Mouse (Mus musculus): ENCODE measurements around the gene Pacrg. TPM values are rescaled to one million over a fixed set of nuclear protein-coding genes. Genes with fewer than 3 reads are reported as not detected.

The Pacrg gene
- polyA plus RNA-seq, 1 experiment from 2014 or later, result 3.7 TPM

GRCm38 (mm10) chr17:10408681-10409081, 431.4 kb downstream of the Pacrg start:
- Histone ChIP-seq H3K36me3 (ENCODE audit: control insufficient read depth, insufficient read depth, low read length) (no peaks in the 10 kb centered on the region), H3K27me3 (ENCODE audit: control insufficient read depth, insufficient read depth, low read depth, low read length) (no peaks in the 10 kb centered on the region), H3K4me3 (ENCODE audit: low read length) (no peak overlapping the region), H3K4me2 (ENCODE audit: low read depth, low read length) (no peak overlapping the region), H3K4me1 (replicated peaks; ENCODE audit: control insufficient read depth, insufficient read depth, low read length) (0 out of 2 replicates have a peak, but pooled peaks cover 5% of the 10 kb centered on the region), H3K9ac (ENCODE audit: low read length) (no peak overlapping the region), H3K9me3 (ENCODE audit: control insufficient read depth, low read length) (no peaks in the 10 kb centered on the region), H3K27ac (ENCODE audit: low read length) (no peak overlapping the region)
- ATAC-seq (ENCODE audit: low read depth), result no peak
- WGBS, result 58% methylated on average over 4 of the region's 4 CpGs

- Histone ChIP-seq H3K4me2 (ENCODE audit: low read depth, low read length) (no peak overlapping the region), H3K4me3 (ENCODE audit: low read length) (no peak overlapping the region), H3K4me1 (replicated peaks; ENCODE audit: control insufficient read depth, insufficient read depth, low read length) (0 out of 2 replicates have a peak, but pooled peaks cover 5% of the 10 kb centered on the region), H3K9me3 (ENCODE audit: control insufficient read depth, low read length) (no peaks in the 10 kb centered on the region), H3K36me3 (ENCODE audit: control insufficient read depth, insufficient read depth, low read length) (no peaks in the 10 kb centered on the region), H3K9ac (ENCODE audit: low read length) (no peak overlapping the region), H3K27me3 (ENCODE audit: control insufficient read depth, insufficient read depth, low read depth, low read length) (no peaks in the 10 kb centered on the region), H3K27ac (ENCODE audit: low read length) (no peak overlapping the region)
- WGBS, result 42% methylated on average over 7 of the region's 7 CpGs
- ATAC-seq (ENCODE audit: low read depth), result no peak
Measured at GRCm38 (mm10) chr17:10407031-10407722, 432.9 kb downstream of the Pacrg start.

DNA sequence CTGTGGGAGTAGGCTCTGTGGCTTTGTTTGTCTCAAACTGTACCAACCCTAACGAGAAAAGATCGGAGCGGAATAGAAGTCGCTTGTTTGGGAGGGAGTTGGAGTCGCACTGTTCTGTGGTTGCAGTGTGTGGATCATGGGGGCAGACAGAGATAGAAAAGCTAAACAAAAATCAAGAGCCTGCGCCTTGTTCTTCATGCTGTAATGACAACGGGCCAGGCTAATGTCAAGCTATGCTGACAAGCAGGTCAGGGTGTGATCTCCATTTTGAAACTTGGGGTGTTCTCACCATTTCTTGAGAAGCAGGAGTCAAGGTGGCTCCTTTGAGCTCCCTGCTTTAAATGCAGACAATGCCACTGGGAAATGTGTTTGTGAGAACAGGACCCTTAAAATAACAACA, 433.8 kb downstream of the Pacrg start:
- Histone ChIP-seq H3K9ac (ENCODE audit: low read length) (no peak overlapping the region), H3K9me3 (ENCODE audit: control insufficient read depth, low read length) (no peaks in the 10 kb centered on the region), H3K4me3 (ENCODE audit: low read length) (no peak overlapping the region), H3K4me2 (ENCODE audit: low read depth, low read length) (no peak overlapping the region), H3K4me1 (replicated peaks; ENCODE audit: control insufficient read depth, insufficient read depth, low read length) (0 out of 2 replicates have a peak, but pooled peaks cover 5% of the 10 kb centered on the region), H3K27me3 (ENCODE audit: control insufficient read depth, insufficient read depth, low read depth, low read length) (no peaks in the 10 kb centered on the region), H3K27ac (ENCODE audit: low read length) (no peak overlapping the region), H3K36me3 (ENCODE audit: control insufficient read depth, insufficient read depth, low read length) (no peaks in the 10 kb centered on the region)
- ATAC-seq (ENCODE audit: low read depth), result no peak
- 66% methylated on average over 7 of the region's 7 CpGs for WGBS

- Histone ChIP-seq H3K27ac (ENCODE audit: low read length) (no peak overlapping the region), H3K9me3 (ENCODE audit: control insufficient read depth, low read length) (no peaks in the 10 kb centered on the region), H3K4me2 (ENCODE audit: low read depth, low read length) (no peak overlapping the region), H3K9ac (ENCODE audit: low read length) (no peak overlapping the region), H3K4me1 (replicated peaks; ENCODE audit: control insufficient read depth, insufficient read depth, low read length) (0 out of 2 replicates have a peak, but pooled peaks cover 3% of the 10 kb centered on the region), H3K36me3 (ENCODE audit: control insufficient read depth, insufficient read depth, low read length) (no peaks in the 10 kb centered on the region), H3K4me3 (ENCODE audit: low read length) (no peak overlapping the region), H3K27me3 (ENCODE audit: control insufficient read depth, insufficient read depth, low read depth, low read length) (no peaks in the 10 kb centered on the region)
- WGBS, result 72% methylated on average over 7 of the region's 7 CpGs
- no peak for ATAC-seq (ENCODE audit: low read depth)
Measured at GRCm38 (mm10) chr17:10405906-10406305, 434.2 kb downstream of the Pacrg start.

- Histone ChIP-seq H3K4me1 (replicated peaks; ENCODE audit: control insufficient read depth, insufficient read depth, low read length) (0 out of 2 replicates have a peak, but pooled peaks cover 3% of the 10 kb centered on the region), H3K27ac (ENCODE audit: low read length) (no peak overlapping the region), H3K27me3 (ENCODE audit: control insufficient read depth, insufficient read depth, low read depth, low read length) (no peaks in the 10 kb centered on the region), H3K4me3 (ENCODE audit: low read length) (no peak overlapping the region), H3K36me3 (ENCODE audit: control insufficient read depth, insufficient read depth, low read length) (no peaks in the 10 kb centered on the region), H3K9me3 (ENCODE audit: control insufficient read depth, low read length) (no peaks in the 10 kb centered on the region), H3K4me2 (ENCODE audit: low read depth, low read length) (no peak overlapping the region), H3K9ac (ENCODE audit: low read length) (no peak overlapping the region)
- WGBS, result 94% methylated on average over 11 of the region's 11 CpGs
- no peak for ATAC-seq (ENCODE audit: low read depth)
Measured at GRCm38 (mm10) chr17:10403186-10403585, 436.9 kb downstream of the Pacrg start.

- 89% methylated on average over 12 of the region's 12 CpGs for WGBS
- Histone ChIP-seq H3K36me3 (ENCODE audit: control insufficient read depth, insufficient read depth, low read length) (no peaks in the 10 kb centered on the region), H3K9me3 (ENCODE audit: control insufficient read depth, low read length) (no peaks in the 10 kb centered on the region), H3K27me3 (ENCODE audit: control insufficient read depth, insufficient read depth, low read depth, low read length) (no peaks in the 10 kb centered on the region), H3K4me3 (ENCODE audit: low read length) (no peak overlapping the region), H3K4me2 (ENCODE audit: low read depth, low read length) (no peak overlapping the region), H3K4me1 (replicated peaks; ENCODE audit: control insufficient read depth, insufficient read depth, low read length) (peaks cover 2% of the 10 kb centered on the region; the same call in 1 of the 2 replicates), H3K9ac (ENCODE audit: low read length) (no peak overlapping the region), H3K27ac (ENCODE audit: low read length) (no peak overlapping the region)
- no peak for ATAC-seq (ENCODE audit: low read depth)
Measured at GRCm38 (mm10) chr17:10402064-10402640, 438.0 kb downstream of the Pacrg start.

- H3K4me2 ChIP-seq (ENCODE audit: low read depth, low read length), result no peak overlapping the region
- no peaks in the 10 kb centered on the region for H3K9me3 ChIP-seq (ENCODE audit: control insufficient read depth, low read length)
- ATAC-seq (ENCODE audit: low read depth), result no peak
- no peak overlapping the region for H3K4me3 ChIP-seq (ENCODE audit: low read length)
- H3K36me3 ChIP-seq (ENCODE audit: control insufficient read depth, insufficient read depth, low read length), result no peaks in the 10 kb centered on the region
- H3K9ac ChIP-seq (ENCODE audit: low read length), result no peak overlapping the region
- no peaks in the 10 kb centered on the region; the same call in 1 of the 2 replicates for H3K4me1 ChIP-seq (replicated peaks; ENCODE audit: control insufficient read depth, insufficient read depth, low read length)
- no peaks in the 10 kb centered on the region for H3K27me3 ChIP-seq (ENCODE audit: control insufficient read depth, insufficient read depth, low read depth, low read length)
- no peak overlapping the region for H3K27ac ChIP-seq (ENCODE audit: low read length)
- WGBS, result 70% methylated on average over 3 of the region's 3 CpGs
Measured at GRCm38 (mm10) chr17:10401529-10401928, 438.6 kb downstream of the Pacrg start.

DNA sequence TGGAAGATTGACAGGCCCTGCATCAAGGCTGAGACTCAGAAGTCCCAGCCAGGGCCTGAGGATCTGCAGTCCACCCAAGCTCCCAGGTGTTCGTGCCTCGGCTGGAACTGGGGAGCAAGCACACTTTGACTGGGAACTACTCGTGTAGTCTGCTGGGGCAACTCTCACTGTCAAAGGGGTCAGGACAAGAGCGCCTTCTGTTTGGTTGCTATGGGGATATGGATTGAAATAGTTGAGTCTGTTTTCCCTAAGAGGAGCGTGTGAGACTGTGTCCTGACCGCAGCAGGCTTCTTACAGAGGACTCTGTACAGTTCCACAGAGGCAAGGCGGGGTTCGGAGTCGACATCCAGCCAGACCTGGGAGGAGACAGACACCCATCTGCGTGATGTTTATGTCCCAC, 440.4 kb downstream of the Pacrg start:
- 61% methylated on average over 10 of the region's 10 CpGs for WGBS
- Histone ChIP-seq H3K27ac (ENCODE audit: low read length) (0 out of 2 replicates have a peak overlapping the region, but pooled peaks have one; percentile 16), H3K4me3 (ENCODE audit: low read length) (no peak overlapping the region), H3K4me2 (ENCODE audit: low read depth, low read length) (no peak overlapping the region), H3K36me3 (ENCODE audit: control insufficient read depth, insufficient read depth, low read length) (no peaks in the 10 kb centered on the region), H3K27me3 (ENCODE audit: control insufficient read depth, insufficient read depth, low read depth, low read length) (no peaks in the 10 kb centered on the region), H3K9me3 (ENCODE audit: control insufficient read depth, low read length) (no peaks in the 10 kb centered on the region), H3K4me1 (replicated peaks; ENCODE audit: control insufficient read depth, insufficient read depth, low read length) (no peaks in the 10 kb centered on the region; the same call in 1 of the 2 replicates), H3K9ac (ENCODE audit: low read length) (no peak overlapping the region)
- no peak for ATAC-seq (ENCODE audit: low read depth)

DNA sequence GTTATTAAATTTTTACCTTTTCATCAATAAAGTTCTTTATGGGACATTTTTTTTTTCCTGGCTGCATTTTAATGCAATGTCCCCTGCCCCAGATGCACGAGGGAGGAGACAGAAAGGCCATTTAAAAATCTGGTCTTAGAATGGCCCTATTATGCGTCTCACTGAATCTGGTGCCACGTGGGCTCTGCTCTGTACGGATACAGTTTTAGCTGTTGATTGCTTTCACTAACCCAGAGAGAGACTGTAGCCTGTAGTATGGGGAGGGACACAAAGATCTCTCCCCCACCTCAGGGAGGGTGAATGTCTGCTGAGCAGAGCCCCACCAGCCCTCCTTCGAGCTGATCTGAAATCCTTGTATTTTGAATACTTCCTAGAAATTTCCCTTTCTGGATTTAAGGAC, 441.2 kb downstream of the Pacrg start:
- ATAC-seq (ENCODE audit: low read depth), result no peak
- H3K9me3 ChIP-seq (ENCODE audit: control insufficient read depth, low read length), result no peaks in the 10 kb centered on the region
- H3K27ac ChIP-seq (ENCODE audit: low read length), result peak overlapping the region; percentile 65; the same call in 1 of the 2 replicates
- no peaks in the 10 kb centered on the region for H3K36me3 ChIP-seq (ENCODE audit: control insufficient read depth, insufficient read depth, low read length)
- H3K27me3 ChIP-seq (ENCODE audit: control insufficient read depth, insufficient read depth, low read depth, low read length), result no peaks in the 10 kb centered on the region
- no peak overlapping the region for H3K9ac ChIP-seq (ENCODE audit: low read length)
- WGBS, result 80% methylated on average over 5 of the region's 5 CpGs
- H3K4me1 ChIP-seq (replicated peaks; ENCODE audit: control insufficient read depth, insufficient read depth, low read length), result no peaks in the 10 kb centered on the region; the same call in 1 of the 2 replicates
- H3K4me2 ChIP-seq (ENCODE audit: low read depth, low read length), result no peak overlapping the region
- no peak overlapping the region for H3K4me3 ChIP-seq (ENCODE audit: low read length)
